Mouse (Mus musculus): ENCODE results near the gene Sppl2b.
A peak's percentile ranks its signal among the peaks of the same experiment; 100 is the strongest.

Sppl2b gene

DNA sequence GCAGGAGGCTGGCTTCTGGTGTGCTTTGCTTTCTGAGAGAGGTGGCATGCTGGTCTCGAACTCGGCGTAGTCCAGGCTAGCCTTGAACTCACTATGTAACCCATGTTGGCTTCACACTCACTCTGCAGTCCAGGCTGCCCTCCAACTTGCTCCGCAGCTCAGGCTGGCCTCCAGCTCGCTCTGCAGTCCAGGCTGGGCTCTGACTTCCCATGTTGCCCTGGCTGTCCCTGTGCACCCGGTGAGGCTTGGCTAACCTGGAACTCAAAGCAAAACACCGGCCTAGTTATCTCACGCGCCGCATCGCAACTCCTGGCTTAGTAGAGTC is 636 bp downstream of the Sppl2b start:
- no peak for DNase-seq

DNA sequence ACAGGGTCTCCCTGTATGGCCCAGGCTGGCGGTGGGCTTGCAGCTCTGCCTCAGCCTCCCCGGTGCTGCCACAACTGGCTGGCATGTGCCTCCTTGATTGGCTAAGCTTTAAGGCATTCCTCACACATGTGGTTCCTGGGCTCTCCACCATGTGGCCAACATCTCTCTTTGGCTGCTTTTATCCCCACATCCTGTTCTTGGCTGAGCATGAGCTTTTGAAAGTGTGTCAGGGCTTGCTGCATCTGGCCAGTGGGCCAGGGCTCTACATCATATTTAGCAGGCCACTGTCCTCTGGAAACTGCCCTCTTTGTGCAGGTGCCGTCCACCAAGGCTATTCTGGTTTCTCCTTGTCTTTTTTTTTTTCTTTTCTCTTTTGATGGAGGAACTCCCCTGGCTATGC is 1.2 kb downstream of the Sppl2b start:
- peak; percentile 36 for DNase-seq

DNA sequence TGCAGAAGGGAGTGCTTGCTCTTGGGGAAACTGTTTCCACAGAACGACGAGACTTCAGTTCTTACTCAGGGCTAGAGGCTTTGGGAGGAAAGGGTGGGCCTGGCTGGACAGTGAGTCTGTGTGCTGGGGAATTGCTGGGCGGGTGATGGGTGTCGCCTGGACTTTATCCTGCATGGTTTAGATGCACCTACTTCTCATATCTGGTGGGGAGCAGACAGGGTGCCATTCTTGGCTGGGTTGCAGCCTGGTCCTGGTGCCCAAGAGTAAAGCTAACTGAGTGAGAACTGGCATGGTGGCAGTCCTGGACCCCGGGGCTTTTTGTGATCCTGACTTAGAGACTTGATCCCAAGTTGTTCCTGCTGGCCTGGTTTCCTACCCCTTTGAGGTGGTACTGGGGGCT is 1.8 kb downstream of the Sppl2b start:
- DNase-seq, result no peak

DNA sequence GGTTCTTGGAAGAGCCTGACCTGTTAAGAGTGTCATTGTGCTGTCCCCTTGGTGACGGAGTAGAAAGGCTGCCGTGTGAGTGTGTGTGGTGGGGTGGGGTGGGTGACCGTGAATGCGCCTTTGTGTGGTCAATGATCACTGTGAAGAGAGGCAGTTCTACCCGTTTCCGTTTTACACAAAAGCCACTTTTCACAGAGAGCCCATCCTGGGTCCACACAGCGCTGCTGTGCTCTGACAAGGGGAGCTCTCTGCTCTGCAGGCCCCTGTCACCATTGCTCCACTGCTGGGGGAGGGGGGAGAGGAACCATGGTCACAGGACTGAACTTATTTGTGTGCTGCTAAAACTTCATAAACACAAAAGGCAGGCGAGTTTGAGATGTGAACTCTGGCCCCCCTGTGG is 2.3 kb downstream of the Sppl2b start:
- no peak for DNase-seq

DNA sequence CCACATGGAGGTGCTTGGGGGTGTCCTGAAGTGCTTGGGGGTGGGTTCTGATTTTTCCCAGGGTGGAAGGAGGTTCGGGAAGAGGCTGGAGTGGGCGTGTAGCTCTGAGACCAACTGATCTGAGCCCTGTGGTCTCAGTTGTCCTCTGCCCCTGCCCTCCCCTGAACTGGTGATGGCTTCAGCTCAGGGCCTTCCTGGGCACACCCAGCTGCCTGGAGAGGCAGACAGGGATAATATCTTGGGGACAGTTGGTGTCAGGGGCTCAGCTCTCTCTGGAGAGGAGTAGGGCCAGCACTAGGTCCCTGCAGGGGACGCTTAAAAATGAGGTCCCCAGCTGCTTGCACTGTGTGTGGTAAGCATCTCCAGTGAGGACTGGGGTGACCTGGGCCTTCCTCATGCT is 2.8 kb downstream of the Sppl2b start:
- DNase-seq, result no peak

DNA sequence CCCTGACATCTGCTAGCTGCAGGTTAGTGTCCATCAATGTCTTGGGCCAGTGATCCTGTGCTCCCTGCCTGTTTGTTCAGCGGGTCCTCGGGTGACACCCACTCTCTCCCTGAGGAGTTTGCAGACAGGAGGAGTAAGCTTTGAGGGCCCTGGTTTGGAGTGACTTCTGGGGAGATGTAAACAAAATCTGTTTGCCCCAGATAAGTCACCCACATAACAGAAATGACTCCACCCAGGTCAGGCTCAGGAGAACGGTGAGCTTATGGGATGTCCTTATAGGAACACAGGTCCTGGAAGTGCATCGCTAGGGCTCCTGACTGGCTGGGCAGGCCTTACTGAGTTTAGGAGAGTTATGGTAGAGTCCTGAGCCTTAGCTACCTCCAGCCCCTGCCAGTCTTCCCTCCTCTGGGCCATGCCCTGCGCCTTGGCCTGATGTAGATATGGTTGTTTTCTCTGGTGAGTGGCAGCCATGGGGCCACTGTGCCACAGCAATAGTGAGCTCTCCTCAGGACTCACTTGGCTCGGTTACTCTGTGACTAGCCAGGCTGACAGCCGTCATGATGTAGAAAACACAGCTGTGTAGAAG is 3.4 kb downstream of the Sppl2b start:
- DNase-seq, result no peak

DNA sequence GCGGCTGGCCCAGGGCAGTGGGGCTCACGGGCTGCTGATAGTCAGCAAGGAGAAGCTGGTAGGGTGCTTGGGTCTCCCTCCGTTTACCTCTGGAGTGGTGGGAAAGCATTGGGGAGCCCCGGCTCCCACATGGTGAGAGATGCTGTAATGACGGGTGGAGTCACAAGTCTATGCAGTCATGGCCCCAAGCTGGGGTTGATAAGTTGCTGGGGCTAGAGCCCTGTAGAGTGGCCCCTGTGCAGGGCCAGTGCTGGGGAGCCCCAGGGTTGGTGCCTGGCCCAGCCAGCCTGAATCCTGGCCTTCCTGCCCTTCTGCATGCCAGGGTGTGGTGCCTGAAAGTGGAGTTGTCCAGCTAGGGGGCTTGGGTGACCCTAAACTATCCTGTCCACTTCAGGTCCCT is 7.2 kb downstream of the Sppl2b start:
- no peak for DNase-seq

DNA sequence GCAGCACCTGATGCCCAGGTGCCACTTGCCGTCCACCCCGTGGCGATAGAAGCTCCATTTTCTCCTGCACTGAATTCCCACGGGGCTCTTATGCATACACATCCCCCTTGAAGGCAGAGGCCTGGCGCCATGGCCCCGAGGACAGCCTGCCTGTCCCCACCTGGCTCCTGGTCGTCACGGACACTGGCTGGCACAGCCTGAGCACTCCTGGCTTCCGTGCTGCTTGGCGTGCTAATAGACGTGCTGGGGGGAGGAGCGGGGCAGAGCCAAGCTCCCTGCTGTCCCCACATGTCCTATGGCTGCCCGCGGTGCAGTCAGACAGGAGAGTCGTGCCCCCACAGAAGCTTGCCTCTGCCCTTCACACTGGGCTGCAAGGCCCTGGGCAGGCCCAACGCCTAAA is 9.4 kb downstream of the Sppl2b start:
- no peak for DNase-seq

DNA sequence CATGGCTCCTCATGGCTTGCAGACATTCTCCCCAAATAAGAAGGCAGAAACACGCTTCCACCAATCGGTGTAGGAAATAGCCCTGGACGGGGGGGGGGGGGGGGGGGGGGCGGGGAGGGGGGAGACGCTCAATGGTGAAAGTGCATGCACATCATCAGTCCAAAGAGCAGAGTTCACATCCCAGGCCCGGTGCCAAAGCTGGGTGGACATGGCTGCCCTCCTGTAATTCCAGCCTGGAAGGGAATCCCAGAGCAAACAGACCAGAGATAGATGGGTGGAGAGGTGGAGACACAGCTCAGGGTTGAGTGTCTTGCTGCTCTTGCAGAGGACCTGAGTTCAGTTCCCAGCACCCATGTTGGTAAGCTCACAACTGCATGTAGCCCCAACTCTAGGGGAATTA is 15.9 kb downstream of the Sppl2b start:
- DNase-seq, result no peak

DNA sequence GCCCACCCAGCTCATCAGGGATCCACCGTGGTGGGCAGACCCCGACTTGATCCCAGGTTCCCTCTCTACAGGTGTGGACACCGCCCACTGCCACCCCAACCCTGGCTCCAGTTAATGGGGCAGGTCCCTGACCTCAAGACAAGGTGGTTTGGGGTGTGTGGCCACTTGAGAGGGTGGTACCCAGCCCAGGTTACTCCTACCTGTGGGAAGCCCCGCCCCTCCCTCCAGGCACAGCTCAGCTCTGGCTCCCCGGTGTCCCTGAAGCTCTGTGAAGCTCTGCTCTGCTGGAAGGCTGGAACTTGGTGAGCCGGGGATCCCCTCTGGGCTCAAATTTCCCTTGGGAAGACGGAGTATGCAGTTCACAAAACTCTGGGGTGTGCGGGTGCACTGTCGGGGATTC is 16.5 kb downstream of the Sppl2b start, which contains the start of gene Tmprss9:
TSS of gene Tmprss9 (plus strand) at position 268 of the 400 bp plus-strand sequence.
- DNase-seq, result no peak

DNA sequence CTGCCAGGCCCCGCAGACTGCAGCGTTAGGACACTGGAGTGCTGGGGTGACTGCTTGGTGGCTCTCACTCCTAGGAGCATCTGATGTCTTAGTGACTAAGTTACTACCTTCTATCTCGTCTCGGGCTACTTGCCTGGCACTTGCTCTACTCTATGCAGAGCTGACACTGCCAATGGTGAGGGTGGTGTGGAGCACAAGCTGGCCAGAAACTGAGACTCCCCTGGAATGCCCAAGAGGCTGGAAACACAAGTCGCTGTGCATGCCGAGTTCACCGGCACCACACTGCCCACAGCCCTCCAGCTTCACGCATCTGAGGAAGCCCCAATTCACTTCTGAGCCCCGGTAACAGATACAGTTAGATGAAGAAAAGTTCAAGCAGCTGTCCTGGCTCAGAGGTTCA is 19.0 kb downstream of the Sppl2b start:
- no peak for DNase-seq

DNA sequence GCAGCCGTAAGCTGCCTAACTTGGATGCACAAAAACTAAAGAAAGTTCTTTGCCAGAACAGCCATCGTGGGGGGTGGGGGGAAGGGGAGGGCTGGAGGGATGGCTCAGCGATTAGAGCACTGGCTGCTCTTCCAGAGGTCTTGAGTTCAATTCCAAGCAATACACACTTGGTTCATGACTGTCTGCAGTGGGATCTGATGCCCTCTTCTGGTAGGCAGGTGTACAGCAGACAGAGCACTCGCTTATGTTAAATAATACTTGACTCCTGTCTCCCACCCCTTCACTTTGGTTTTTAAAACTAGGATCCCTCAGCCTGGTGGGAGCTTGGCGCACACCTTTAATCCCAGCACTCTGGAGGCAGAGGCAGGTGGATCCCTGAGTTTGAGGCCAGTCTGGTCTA is 21.0 kb downstream of the Sppl2b start:
- DNase-seq, result peak; percentile 74

DNA sequence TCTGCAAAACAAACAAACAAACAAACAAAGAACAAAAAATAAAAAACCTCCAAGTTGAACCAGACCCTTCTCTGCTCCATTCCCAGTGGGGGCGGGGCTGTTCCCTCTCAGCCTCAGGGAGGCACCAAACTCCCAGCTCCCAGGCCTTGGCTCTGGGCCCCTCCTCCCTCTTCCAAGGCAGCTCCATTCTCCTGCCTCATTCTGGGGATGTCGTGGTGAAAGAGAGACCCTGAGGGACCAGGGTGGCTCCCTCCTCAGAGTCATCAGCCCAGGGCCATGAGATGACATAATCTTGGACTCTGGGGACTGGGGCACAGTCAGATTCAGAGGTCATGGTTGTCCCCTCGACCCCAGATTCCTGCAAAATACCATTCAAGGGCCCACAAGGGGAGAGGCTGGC is 21.5 kb downstream of the Sppl2b start:
- no peak for DNase-seq

DNA sequence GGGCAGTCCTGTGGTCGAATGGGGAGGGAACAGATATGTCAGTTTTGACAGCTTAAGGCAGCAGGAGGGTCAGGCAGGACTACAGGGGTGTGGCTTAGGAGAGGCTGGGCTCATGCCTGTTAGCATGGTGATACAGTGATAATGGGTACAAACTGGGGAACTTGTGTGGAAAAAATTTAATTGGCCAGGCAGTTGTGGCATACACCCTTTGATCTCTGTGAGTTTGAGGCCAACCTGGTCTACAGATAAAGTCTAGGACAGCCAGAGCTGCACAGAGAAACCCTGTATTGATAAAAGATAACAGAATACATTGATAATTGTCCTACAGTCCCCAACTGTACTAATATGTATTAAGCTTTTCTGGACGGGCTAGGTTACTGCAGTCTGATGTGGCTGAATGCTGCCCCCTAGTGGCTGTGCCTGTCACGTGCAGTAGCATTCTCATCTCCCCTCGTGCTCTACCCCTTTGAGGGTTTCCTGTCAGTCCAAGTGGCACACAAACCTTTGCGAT is 25.1 kb downstream of the Sppl2b start:
- DNase-seq, result peak; percentile 71

DNA sequence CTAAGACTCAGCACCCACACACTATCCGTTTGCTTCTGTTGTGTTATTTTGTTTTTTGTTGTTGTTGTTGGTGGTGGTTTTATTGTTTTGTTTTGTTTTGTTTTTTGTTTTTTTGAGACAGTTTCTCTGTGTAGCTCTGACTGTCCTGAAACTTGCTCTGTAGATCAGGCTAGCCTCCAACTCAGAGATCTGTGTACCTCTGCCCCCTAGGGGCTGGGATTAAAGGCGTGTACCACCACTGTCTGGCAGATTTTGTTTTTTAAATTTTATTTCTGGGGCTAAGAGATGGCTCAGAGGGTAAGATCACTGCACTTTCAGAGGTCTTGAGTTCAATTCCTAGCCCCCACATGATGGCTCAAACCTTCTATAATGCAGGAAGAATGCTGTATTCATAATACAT is 25.8 kb downstream of the Sppl2b start:
- no peak for DNase-seq

DNA sequence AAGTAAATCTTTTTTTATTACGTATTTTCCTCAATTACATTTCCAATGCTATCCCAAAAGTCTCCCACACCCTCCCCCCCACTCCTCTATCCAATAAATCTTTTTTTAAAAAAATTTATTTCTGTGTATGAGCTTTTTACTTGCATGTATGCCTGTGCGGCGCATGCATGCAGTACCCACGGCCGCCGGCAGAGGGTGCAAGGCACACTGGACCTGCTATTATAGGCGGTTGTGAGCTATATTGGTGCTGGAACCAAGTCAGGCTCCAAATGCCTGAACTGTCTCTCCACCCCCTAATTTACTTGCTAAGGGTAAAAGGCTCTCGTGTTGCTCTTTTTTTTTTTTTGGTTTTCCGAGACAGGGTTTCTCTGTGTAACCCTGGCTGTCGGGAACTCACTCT is 26.2 kb downstream of the Sppl2b start:
- DNase-seq, result peak; percentile 85

DNA sequence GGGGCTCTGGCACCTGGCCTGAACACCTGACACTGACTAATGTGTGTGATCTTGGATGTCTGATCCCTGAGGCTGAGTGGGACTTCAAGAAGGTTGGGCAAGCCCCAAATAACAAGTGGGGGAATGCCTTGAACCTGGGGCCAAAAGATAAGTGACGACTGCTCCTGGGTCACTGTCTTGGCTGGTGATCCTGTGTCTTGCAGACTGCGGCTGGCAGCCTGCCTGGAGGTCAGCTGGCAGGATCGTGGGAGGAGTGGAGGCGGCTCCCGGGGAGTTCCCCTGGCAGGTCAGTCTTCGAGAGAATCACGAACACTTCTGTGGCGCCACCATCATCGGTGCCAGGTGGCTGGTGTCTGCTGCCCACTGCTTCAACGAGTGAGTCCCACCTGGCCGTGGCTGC is 32.1 kb downstream of the Sppl2b start:
- DNase-seq, result peak; percentile 67

DNA sequence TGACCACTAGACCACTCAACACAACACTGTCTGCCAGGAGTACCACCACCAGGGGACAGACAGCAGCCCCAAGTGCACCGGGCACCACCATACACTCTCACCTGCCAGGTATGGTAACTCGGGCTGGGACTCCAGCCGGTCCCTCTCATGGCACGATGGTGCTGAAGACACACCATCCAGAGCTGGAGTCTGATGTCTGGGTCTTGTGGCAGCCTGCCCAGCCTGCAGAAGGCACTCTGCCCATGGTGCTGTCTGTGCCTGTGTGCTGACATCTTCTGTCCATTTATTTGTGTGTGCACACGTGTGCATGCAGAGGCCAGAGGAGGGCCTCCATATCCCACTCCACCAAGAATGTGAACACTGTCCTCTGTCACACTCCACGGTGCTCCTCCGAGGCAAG is 40.0 kb downstream of the Sppl2b start:
- no peak for DNase-seq

DNA sequence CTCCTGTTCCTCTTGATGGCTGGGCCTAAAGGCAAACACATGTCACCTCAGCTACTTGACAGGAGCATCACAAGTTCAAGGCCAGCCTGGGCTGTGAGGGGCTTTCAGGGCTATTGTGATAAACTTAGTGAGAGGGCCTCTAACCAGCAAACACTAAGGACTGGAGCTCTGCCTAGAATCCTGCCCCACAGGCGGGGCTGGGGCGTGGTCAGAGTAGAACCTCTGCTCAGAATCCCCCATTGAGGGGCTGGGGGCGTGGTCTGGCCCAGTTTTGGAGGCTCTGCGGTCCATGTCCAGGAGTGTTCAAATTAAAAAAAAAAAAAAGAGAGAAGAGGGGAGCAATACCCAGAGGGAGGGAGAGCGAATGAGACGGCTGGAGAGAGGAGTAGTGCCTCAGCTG is 40.6 kb downstream of the Sppl2b start:
- DNase-seq, result no peak

DNA sequence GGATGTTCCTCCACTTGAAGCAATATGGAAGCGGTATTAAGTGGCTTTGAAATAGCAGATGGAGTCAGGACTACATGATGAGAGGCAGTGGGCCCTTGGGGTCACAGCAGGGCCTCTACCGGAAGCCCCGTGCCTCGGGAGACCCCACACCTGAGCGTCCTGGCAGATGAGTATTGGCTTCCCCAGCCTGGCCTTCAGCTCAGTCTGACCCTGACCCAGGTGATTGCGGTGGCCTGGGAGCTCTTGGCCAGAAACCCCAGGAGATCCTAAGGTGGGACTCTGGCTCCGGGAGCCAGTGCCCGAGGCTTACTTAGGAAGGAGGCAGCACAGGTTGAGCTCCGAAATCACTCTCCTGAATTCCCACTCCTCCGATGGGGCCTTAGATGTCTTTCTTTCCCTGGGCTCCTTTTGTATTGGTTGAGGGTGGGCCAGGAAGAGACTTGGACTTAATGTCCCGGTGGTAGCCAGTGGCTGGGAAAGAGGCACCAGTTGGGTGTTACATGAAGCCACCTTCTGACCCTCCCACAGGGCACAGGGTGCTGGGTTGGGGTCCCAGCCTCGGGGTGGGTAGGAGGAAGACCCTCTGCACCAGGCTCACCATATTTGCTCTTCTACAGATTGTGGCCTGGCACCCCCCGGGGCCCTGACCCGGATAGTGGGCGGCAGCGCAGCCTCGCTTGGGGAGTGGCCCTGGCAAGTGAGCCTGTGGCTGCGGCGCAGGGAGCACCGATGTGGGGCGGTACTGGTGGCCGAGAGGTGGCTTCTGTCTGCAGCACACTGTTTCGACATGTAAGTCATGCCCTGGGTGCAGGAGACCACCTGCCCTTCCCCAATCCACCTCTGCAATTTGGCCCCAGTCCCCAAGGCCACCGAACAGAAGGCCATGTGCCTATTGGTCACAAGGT is 41.8 kb downstream of the Sppl2b start:
- DNase-seq, result no peak

DNA sequence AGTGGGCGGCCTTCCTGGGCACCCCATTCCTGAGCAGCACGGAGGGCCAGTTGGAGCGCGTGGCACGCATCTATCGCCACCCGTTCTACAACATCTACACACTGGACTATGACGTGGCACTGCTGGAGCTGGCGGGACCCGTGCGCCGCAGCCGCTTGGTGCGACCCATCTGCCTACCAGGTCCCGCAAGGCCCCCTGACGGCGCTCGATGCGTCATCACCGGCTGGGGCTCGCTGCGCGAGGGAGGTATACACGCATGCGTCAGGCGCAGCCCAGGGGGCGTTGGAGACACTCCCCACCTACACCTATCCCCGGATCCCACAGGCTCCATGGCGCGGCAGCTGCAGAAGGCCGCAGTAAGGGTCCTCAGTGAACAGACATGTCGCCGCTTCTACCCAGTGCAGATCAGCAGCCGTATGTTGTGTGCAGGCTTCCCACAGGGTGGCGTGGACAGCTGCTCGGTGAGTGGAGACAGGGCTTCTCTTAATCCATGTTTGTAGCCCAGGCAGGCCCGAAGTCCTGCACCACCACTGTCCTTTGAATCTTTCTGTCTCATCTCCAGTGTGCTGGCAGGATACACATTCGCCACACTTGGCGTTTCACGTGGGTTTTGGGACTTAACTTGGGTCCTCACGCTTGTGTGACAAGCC is 42.9 kb downstream of the Sppl2b start:
- no peak for DNase-seq

DNA sequence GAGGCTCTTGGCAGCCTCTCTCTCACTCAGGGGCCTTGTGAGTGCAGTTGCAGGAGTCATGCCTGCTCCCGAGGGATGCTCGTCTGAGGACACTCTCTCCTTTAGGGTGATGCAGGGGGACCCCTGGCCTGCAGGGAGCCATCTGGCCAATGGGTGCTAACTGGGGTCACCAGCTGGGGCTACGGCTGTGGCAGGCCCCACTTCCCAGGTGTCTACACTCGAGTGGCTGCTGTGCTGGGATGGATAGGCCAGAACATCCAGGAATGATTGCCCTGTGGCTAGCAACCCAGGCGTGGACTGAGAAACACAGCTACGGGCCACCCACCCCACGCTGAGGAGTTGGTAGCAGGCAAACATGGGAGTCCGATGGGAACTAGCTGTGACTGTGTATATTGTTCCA is 44.0 kb downstream of the Sppl2b start:
- DNase-seq, result no peak

DNA sequence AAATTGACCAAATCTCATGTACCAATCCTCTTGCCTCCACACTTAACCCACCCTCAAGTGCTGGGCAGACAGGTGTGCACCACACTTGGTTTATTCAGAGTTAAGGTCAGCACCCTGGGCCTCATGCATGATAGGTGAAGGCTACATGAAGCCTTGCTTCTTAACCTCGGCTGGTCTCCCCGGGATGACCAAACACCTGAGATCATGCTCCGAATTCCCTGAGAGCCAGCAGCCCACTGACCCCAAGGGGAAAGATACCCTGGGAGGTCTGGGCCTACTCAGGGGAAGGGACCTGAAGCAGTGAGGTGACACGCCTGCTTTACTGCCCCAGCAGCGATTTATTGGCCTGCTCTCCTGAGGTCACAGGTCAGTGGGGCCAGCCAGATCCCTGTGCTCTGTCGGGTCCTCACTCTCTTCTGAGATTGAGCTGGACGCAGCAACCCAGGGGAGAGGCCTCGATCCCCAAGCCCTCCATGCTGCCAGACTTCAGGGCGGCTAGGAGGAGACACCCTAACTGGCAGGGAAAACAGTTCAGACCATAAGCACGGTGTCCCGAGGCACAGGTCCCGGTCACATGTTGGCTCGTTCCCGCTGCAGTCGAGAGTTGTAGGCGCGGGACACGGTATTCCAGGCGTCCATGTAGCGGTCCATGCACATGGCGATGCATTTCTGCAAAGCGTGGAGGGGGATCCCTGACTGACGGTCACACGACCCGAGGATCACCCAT is 44.7 kb downstream of the Sppl2b start:
- DNase-seq, result no peak
